8 mouse cellular contexts compared by ENCODE assay signal in genomic region chr7:143055001-143055400, GRCm38 (mm10). TPM values are rescaled to one million over a fixed set of nuclear protein-coding genes. Genes with fewer than 3 reads are reported as not detected.
DNase-seq lines count a peak whose midpoint lies in the region; ATAC-seq and TF ChIP-seq lines count a peak whose summit lies in the region.

No protein-coding gene starts in this region.

- no peak for DNase-seq in liver, adult 2 months (ENCODE audit: extremely low read depth, low read depth, low spot score)
- DNase-seq in liver: no peak
- DNase-seq in forebrain, embryonic 10.5 days (ENCODE audit: extremely low spot score, low spot score): no peak
- DNase-seq in limb, embryonic 11.5 days (ENCODE audit: low spot score): no peak
- DNase-seq in T-cell, adult 2 months (ENCODE audit: low spot score): no peak
- DNase-seq in gastrocnemius, postnatal 36 days: no peak

- 70% methylated on average over 3 of the region's 3 CpGs for WGBS in liver, adult 2 months
- WGBS in forebrain, embryonic 10.5 days: 85% methylated on average over 3 of the region's 3 CpGs
- WGBS in limb, embryonic 11.5 days: 93% methylated on average over 3 of the region's 3 CpGs
- WGBS in neural tube, embryonic 15.5 days: 91% methylated on average over 3 of the region's 3 CpGs

- no peaks in the 10 kb centered on the region for H3K27me3 ChIP-seq in liver, adult 2 months (ENCODE audit: control insufficient read depth, insufficient read depth, low read length)
- H3K27me3 ChIP-seq in forebrain, embryonic 10.5 days (ENCODE audit: poor library complexity, severe bottlenecking): no peaks in the 10 kb centered on the region
- H3K27me3 ChIP-seq in limb, embryonic 11.5 days (ENCODE audit: control insufficient read depth, insufficient read depth, low read length): no peaks in the 10 kb centered on the region
- H3K27me3 ChIP-seq in neural tube, embryonic 15.5 days (replicated peaks): no peaks in the 10 kb centered on the region

- TF ChIP-seq CTCF in liver, adult 2 months (IDR thresholded peaks at IDR 0.05; ENCODE audit: low read depth, low read length): no peak

- H3K9ac ChIP-seq in liver, adult 2 months (ENCODE audit: low read depth, low read length): peak overlapping the region; percentile 40
- H3K9ac ChIP-seq in limb, embryonic 11.5 days (ENCODE audit: low read length): no peak overlapping the region; the same call in 1 of the 2 replicates
- peak overlapping the region; percentile 93 for H3K9ac ChIP-seq in neural tube, embryonic 15.5 days (replicated peaks)

- H3K36me3 ChIP-seq in liver, adult 2 months (ENCODE audit: control insufficient read depth, insufficient read depth, low read length): no peaks in the 10 kb centered on the region; the same call in 1 of the 2 replicates
- peaks cover 50% of the 10 kb centered on the region for H3K36me3 ChIP-seq in forebrain, embryonic 10.5 days (replicated peaks)
- H3K36me3 ChIP-seq in limb, embryonic 11.5 days (ENCODE audit: control insufficient read depth, insufficient read depth, low read length): peaks cover 4% of the 10 kb centered on the region; the same call in 1 of the 2 replicates
- H3K36me3 ChIP-seq in neural tube, embryonic 15.5 days: no peaks in the 10 kb centered on the region

- 0 out of 2 replicates have a peak overlapping the region, but pooled peaks have one; percentile 8 for H3K27ac ChIP-seq in liver, adult 2 months (replicated peaks; ENCODE audit: insufficient read depth, low read depth, low read length)
- 0 out of 2 replicates have a peak overlapping the region, but pooled peaks have one; percentile 48 for H3K27ac ChIP-seq in forebrain, embryonic 10.5 days
- no peak overlapping the region for H3K27ac ChIP-seq in limb, embryonic 11.5 days (replicated peaks; ENCODE audit: low read depth, low read length)
- H3K27ac ChIP-seq in neural tube, embryonic 15.5 days (replicated peaks): peak overlapping the region; percentile 48

- no peaks in the 10 kb centered on the region for H3K9me3 ChIP-seq in forebrain, embryonic 10.5 days
- no peaks in the 10 kb centered on the region for H3K9me3 ChIP-seq in limb, embryonic 11.5 days (ENCODE audit: control insufficient read depth, low read length)
- H3K9me3 ChIP-seq in neural tube, embryonic 15.5 days (replicated peaks): no peaks in the 10 kb centered on the region

- no peak for TF ChIP-seq POLR2A in liver, adult 2 months (IDR thresholded peaks at IDR 0.05; ENCODE audit: extremely low read depth, insufficient read depth, low read length)

- peaks cover 49% of the 10 kb centered on the region for H3K79me2 ChIP-seq in liver, adult 2 months (ENCODE audit: control insufficient read depth, insufficient read depth, low read length)

- H3K4me3 ChIP-seq in liver, adult 2 months (ENCODE audit: insufficient read depth, low read depth, low read length): no peak overlapping the region
- H3K4me3 ChIP-seq in forebrain, embryonic 10.5 days: peak overlapping the region; percentile 92
- H3K4me3 ChIP-seq in limb, embryonic 11.5 days (ENCODE audit: low read depth, low read length): peak overlapping the region; percentile 24
- H3K4me3 ChIP-seq in neural tube, embryonic 15.5 days (replicated peaks): peak overlapping the region; percentile 87

- intact Hi-C loops in gastrocnemius, postnatal 36 days (cut with DNase I): loop anchor here (1.0 to 2.0 kb wide), 2 partner anchors 9 to 46 kb away; no protein-coding TSS in a partner anchor

- ATAC-seq in limb, embryonic 11.5 days (ENCODE audit: insufficient number of reproducible peaks, low FRiP score, low TSS enrichment, low read depth): no peak
- no peak for ATAC-seq in neural tube, embryonic 15.5 days (ENCODE audit: low FRiP score)
- ATAC-seq in CD4-positive, CD25-positive, alpha-beta regulatory T cell, adult 4 months: no peak

- peaks cover 61% of the 10 kb centered on the region for H3K4me1 ChIP-seq in liver, adult 2 months (ENCODE audit: control insufficient read depth, insufficient read depth, low read length)
- H3K4me1 ChIP-seq in forebrain, embryonic 10.5 days: peaks cover 60% of the 10 kb centered on the region
- H3K4me1 ChIP-seq in limb, embryonic 11.5 days (ENCODE audit: control insufficient read depth, insufficient read depth, low read length): peaks cover 24% of the 10 kb centered on the region
- peaks cover 71% of the 10 kb centered on the region for H3K4me1 ChIP-seq in neural tube, embryonic 15.5 days

- peak overlapping the region; percentile 89 for H3K4me2 ChIP-seq in limb, embryonic 11.5 days (ENCODE audit: low read depth, severe bottlenecking)
- peak overlapping the region; percentile 70 for H3K4me2 ChIP-seq in neural tube, embryonic 15.5 days

RNA-seq across cellular contexts. Expression of gene Cd81, which starts 2.5 kb away (rescaled TPM):
- 363 and 420 TPM in 2 replicates for total RNA-seq in liver, adult 2 months (2014; rRNA removed)
- 616 and 625 TPM in 2 replicates for polyA plus RNA-seq in liver, adult 2 months (2012; rRNA removed)
- polyA plus RNA-seq in forebrain, embryonic 10.5 days (2016; fragmentation: Nextera tagmentation; extraction: Ambion mirVana): 225 and 250 TPM in 2 replicates
- 317 and 321 TPM in 2 replicates for polyA plus RNA-seq in limb, embryonic 11.5 days (2014; fragmentation: Nextera tagmentation; extraction: Ambion mirVana)
- polyA plus RNA-seq in neural tube, embryonic 15.5 days (2015; fragmentation: Nextera tagmentation; extraction: Ambion mirVana): 493 and 522 TPM in 2 replicates
- 100 to 1,000 TPM; 290 to 354 TPM for polyA plus RNA-seq in CD4-positive, CD25-positive, alpha-beta regulatory T cell, adult 4 months (2017; shearing (Covaris generic))
- total RNA-seq in gastrocnemius, postnatal 36 days (2021): 100 to 1,000 TPM; 106 to 118 TPM

RNA-seq across cellular contexts. Expression of gene Tssc4, which starts 14.0 kb away (rescaled TPM):
- total RNA-seq in liver, adult 2 months (2014; rRNA removed): 11.9 and 13.4 TPM in 2 replicates
- polyA plus RNA-seq in liver, adult 2 months (2012; rRNA removed): 45.6 and 47.7 TPM in 2 replicates
- 131 and 132 TPM in 2 replicates for polyA plus RNA-seq in forebrain, embryonic 10.5 days (2016; fragmentation: Nextera tagmentation; extraction: Ambion mirVana)
- polyA plus RNA-seq in limb, embryonic 11.5 days (2014; fragmentation: Nextera tagmentation; extraction: Ambion mirVana): 76.9 and 82.1 TPM in 2 replicates
- polyA plus RNA-seq in neural tube, embryonic 15.5 days (2015; fragmentation: Nextera tagmentation; extraction: Ambion mirVana): 92.9 and 94.5 TPM in 2 replicates
- 10 to 100 TPM; 34.8 to 52.8 TPM for polyA plus RNA-seq in CD4-positive, CD25-positive, alpha-beta regulatory T cell, adult 4 months (2017; shearing (Covaris generic))
- total RNA-seq in gastrocnemius, postnatal 36 days (2021): 1 to 10 TPM; 7.8 to 8.4 TPM

RNA-seq across cellular contexts. Expression of gene Trpm5, which starts 39.4 kb away (rescaled TPM):
- under 0.01 and 0.07 TPM in 2 replicates for total RNA-seq in liver, adult 2 months (2014; rRNA removed)
- polyA plus RNA-seq in liver, adult 2 months (2012; rRNA removed): 0.02 TPM in 1 of 2 replicates, not detected in the other
- 0.36 and 0.90 TPM in 2 replicates for polyA plus RNA-seq in forebrain, embryonic 10.5 days (2016; fragmentation: Nextera tagmentation; extraction: Ambion mirVana)
- polyA plus RNA-seq in limb, embryonic 11.5 days (2014; fragmentation: Nextera tagmentation; extraction: Ambion mirVana): 2.4 and 2.9 TPM in 2 replicates
- polyA plus RNA-seq in neural tube, embryonic 15.5 days (2015; fragmentation: Nextera tagmentation; extraction: Ambion mirVana): 1.8 and 3.9 TPM in 2 replicates
- polyA plus RNA-seq in CD4-positive, CD25-positive, alpha-beta regulatory T cell, adult 4 months (2017; shearing (Covaris generic)): not detected
- total RNA-seq in gastrocnemius, postnatal 36 days (2021): not detected

RNA-seq across cellular contexts. Expression of gene Tspan32, which starts 50.2 kb away (rescaled TPM):
- 0.46 and 1.1 TPM in 2 replicates for total RNA-seq in liver, adult 2 months (2014; rRNA removed)
- 0.56 and 1.0 TPM in 2 replicates for polyA plus RNA-seq in liver, adult 2 months (2012; rRNA removed)
- polyA plus RNA-seq in forebrain, embryonic 10.5 days (2016; fragmentation: Nextera tagmentation; extraction: Ambion mirVana): 6.0 and 6.8 TPM in 2 replicates
- polyA plus RNA-seq in limb, embryonic 11.5 days (2014; fragmentation: Nextera tagmentation; extraction: Ambion mirVana): 3.8 and 4.8 TPM in 2 replicates
- polyA plus RNA-seq in neural tube, embryonic 15.5 days (2015; fragmentation: Nextera tagmentation; extraction: Ambion mirVana): 0.51 and 1.4 TPM in 2 replicates
- polyA plus RNA-seq in CD4-positive, CD25-positive, alpha-beta regulatory T cell, adult 4 months (2017; shearing (Covaris generic)): 100 to 1,000 TPM; 672 to 754 TPM
- under 1 TPM; 0.15 to 0.27 TPM for total RNA-seq in gastrocnemius, postnatal 36 days (2021)

RNA-seq across cellular contexts. Expression of gene Kcnq1, which starts 51.2 kb away (rescaled TPM):
- total RNA-seq in liver, adult 2 months (2014; rRNA removed): 1.3 and 3.4 TPM in 2 replicates
- polyA plus RNA-seq in liver, adult 2 months (2012; rRNA removed): 0.91 and 2.5 TPM in 2 replicates
- polyA plus RNA-seq in forebrain, embryonic 10.5 days (2016; fragmentation: Nextera tagmentation; extraction: Ambion mirVana): 0.92 and 1.3 TPM in 2 replicates
- polyA plus RNA-seq in limb, embryonic 11.5 days (2014; fragmentation: Nextera tagmentation; extraction: Ambion mirVana): 1.5 and 1.7 TPM in 2 replicates
- 0.88 and 1.9 TPM in 2 replicates for polyA plus RNA-seq in neural tube, embryonic 15.5 days (2015; fragmentation: Nextera tagmentation; extraction: Ambion mirVana)
- not detected for polyA plus RNA-seq in CD4-positive, CD25-positive, alpha-beta regulatory T cell, adult 4 months (2017; shearing (Covaris generic))
- total RNA-seq in gastrocnemius, postnatal 36 days (2021): under 1 TPM; 0.31 to 0.69 TPM
